Mouse (Mus musculus): ENCODE measurements around the gene Pax5. TPM values are rescaled to one million over a fixed set of nuclear protein-coding genes. Genes with fewer than 3 reads are reported as not detected.

The Pax5 gene
- polyA plus RNA-seq, 1 experiment: not detected

DNA sequence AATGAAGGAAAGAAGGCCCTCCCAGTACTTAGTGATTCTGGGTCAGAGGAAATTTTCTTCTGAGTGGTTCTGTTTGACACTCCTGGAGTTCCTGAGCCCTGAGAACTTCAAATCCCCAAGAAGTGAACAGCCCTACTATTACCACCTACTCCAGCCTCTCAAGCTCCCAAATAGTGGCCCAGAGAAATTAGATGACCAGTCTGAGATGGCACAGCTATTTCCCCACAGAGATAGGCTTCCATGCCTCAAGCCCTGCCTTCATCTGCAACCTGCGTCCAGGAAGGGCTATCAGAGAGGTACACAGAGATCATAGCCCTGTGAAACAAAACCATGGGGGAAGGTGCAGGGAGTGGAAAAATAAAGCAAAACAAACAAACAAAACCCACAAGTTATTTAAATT, 3.4 kb downstream of the Pax5 start:
- no peak for TF ChIP-seq CTCF (IDR thresholded peaks at IDR 0.05; ENCODE audit: low read depth, low read length)
- Histone ChIP-seq H3K4me1 (ENCODE audit: control insufficient read depth, insufficient read depth, low read length) (no peaks in the 10 kb centered on the region), H3K4me3 (ENCODE audit: insufficient read depth, low read length) (no peak overlapping the region), H3K27ac (ENCODE audit: insufficient read depth, low read depth, low read length) (no peak overlapping the region)

DNA sequence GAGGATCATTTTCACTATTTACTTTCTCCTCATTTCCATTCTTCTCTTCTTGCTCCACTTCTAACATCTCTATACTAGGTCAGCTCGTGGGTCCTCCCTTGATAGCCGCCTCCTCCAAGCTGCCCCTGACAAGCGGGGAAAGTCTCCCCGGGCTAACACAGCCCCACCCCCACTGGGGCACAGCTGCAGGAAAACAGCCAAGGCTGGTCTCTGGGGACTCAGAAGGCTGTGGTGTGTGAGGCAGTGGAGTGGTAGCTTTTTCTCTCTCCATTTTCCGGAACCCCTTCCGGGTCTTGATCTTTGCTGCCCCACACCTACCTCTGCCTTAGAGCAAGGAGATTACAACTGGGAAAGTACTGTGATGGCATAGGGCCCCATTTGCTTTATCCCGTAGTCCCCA, 4.3 kb downstream of the Pax5 start:
- TF ChIP-seq POLR2A (IDR thresholded peaks at IDR 0.05; ENCODE audit: borderline replicate concordance, low read depth, low read length): no peak
- TF ChIP-seq CTCF (IDR thresholded peaks at IDR 0.05; ENCODE audit: low read depth, low read length): no peak
- H3K4me1 ChIP-seq (ENCODE audit: control insufficient read depth, insufficient read depth, low read length): no peaks in the 10 kb centered on the region
- H3K27ac ChIP-seq (ENCODE audit: insufficient read depth, low read depth, low read length): no peak overlapping the region
- no peak overlapping the region for H3K4me3 ChIP-seq (ENCODE audit: insufficient read depth, low read length)

DNA sequence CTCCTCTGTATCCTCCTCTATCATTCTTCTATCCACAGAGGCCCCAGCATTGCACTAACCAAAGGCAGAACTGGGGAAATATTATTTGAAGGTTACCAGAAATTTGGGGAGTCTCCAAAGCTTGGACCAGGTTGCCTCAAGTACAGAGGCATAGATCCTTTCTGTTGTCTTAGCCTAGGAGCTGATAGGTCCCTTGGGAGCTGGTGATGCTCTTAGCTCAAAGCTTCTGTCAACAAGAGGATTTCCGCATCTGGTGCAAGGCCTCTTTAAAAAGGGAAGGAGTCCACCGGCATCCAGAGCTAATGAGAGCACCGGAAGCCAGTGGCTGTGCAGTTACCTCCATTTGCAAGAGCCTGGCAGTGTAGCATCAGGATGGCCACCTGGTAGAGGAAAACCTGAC, 5.1 kb downstream of the Pax5 start:
- H3K4me3 ChIP-seq (ENCODE audit: insufficient read depth, low read length): no peak overlapping the region
- TF ChIP-seq CTCF (IDR thresholded peaks at IDR 0.05; ENCODE audit: low read depth, low read length) (no peak), POLR2A (IDR thresholded peaks at IDR 0.05; ENCODE audit: borderline replicate concordance, low read depth, low read length) (no peak)
- no peaks in the 10 kb centered on the region for H3K4me1 ChIP-seq (ENCODE audit: control insufficient read depth, insufficient read depth, low read length)
- H3K27ac ChIP-seq (ENCODE audit: insufficient read depth, low read depth, low read length): no peak overlapping the region

DNA sequence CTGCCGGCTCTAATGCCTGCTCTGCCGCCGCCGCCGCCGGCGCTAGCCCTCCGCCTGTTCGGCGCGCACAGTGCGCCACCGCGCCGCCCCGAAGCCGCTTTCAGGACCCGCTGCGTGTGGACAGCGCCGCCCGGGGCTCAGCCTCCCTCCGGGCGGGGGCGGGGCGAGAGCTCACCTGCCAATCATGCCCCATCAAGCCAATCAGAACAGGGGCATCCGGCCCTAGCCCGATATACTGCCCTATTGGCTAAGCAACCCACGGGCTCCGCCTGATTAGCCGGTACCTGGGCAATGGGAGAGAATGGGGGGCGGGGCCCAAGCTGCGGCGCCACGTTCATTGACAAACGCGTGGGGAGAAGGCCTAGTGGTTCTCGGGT, 5.9 kb downstream of the Pax5 start:
- peak overlapping the region; percentile 16; the same call in 1 of the 2 replicates for H3K4me3 ChIP-seq (ENCODE audit: insufficient read depth, low read length)
- TF ChIP-seq POLR2A (IDR thresholded peaks at IDR 0.05; ENCODE audit: borderline replicate concordance, low read depth, low read length) (no peak), CTCF (IDR thresholded peaks at IDR 0.05; ENCODE audit: low read depth, low read length) (no peak)
- no peaks in the 10 kb centered on the region for H3K4me1 ChIP-seq (ENCODE audit: control insufficient read depth, insufficient read depth, low read length)
- H3K27ac ChIP-seq (ENCODE audit: insufficient read depth, low read depth, low read length): no peak overlapping the region

DNA sequence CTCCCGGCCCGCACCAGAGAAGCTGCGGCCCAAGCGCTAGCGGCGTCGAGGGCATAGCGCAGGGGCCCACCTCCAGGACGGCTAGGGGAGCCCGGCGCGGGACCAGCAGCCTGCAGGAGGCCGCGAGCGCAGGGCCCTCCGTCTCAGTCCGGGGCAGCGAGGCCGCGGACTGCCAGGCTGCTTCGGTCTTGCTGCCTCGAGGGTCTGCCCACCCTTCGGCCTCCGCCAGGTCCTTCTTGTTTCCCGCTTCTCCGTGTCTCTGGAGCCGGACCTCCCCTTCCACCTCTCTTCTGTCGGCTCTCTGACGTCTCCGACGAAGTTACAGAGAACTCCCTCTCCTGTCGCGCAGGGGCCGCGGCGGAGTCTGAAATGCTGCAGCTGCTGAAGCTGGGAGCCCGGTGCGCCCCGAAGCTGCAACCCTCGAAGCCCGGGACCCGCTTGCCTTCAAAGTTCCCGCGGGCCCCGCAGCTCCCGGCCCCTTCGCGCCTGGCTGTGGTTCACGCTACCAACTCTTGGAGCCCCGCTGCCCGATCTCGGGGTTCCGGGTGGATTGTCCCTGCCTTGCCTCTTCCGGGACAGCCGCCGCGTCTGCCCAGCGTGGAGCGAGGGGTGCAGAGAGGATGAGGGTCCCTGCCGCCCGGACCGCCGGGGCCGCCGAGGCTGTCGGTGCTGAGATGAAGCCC, 6.5 kb downstream of the Pax5 start:
- no peaks in the 10 kb centered on the region for H3K4me1 ChIP-seq (ENCODE audit: control insufficient read depth, insufficient read depth, low read length)
- TF ChIP-seq POLR2A (IDR thresholded peaks at IDR 0.05; ENCODE audit: borderline replicate concordance, low read depth, low read length) (no peak), CTCF (IDR thresholded peaks at IDR 0.05; ENCODE audit: low read depth, low read length) (no peak)
- no peak overlapping the region for H3K27ac ChIP-seq (ENCODE audit: insufficient read depth, low read depth, low read length)
- H3K4me3 ChIP-seq (ENCODE audit: insufficient read depth, low read length): peak overlapping the region; percentile 16; the same call in 1 of the 2 replicates

DNA sequence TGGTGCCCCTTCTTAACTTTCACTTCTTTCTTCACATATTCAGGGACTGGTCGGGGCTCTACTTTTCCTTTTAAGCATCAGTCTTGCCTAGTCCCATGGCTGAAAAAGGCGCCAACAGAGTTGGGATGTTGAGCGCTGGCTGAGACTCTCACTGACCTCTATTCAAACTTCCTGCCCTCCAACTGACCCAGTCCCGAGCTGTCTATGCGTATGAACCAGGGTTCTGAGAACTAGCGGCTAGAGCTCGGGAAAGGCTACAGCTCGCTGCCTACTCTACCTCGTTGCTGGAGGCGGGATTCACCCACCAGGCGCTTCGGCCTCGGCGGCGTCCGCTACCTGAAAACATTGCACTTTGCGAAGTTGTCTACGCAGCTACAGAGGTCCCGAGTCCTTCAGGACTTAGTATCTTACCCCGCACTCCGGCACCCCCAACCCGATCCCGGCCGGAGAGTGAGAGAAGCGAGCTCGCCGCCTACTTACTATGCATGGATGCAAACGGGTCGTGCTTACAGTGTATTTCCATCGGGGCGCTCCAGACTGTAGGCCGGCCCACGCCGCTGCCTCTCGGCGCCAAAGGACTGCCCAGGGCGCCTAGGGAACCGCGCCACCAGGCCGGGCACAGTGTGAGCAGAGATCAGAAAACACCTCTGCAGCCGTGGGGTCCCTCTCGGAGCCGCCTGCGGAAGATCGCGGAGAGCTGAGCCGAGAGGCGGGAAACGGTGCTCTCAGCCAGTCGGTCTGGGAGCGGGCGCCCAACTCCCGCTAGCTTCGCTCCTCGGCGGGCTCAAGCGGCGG, 7.2 kb downstream of the Pax5 start:
- TF ChIP-seq CTCF (IDR thresholded peaks at IDR 0.05; ENCODE audit: low read depth, low read length): no peak
- TF ChIP-seq POLR2A (IDR thresholded peaks at IDR 0.05; ENCODE audit: borderline replicate concordance, low read depth, low read length): no peak
- Histone ChIP-seq H3K27ac (ENCODE audit: insufficient read depth, low read depth, low read length) (no peak overlapping the region), H3K4me1 (ENCODE audit: control insufficient read depth, insufficient read depth, low read length) (no peaks in the 10 kb centered on the region), H3K4me3 (ENCODE audit: insufficient read depth, low read length) (no peak overlapping the region)

DNA sequence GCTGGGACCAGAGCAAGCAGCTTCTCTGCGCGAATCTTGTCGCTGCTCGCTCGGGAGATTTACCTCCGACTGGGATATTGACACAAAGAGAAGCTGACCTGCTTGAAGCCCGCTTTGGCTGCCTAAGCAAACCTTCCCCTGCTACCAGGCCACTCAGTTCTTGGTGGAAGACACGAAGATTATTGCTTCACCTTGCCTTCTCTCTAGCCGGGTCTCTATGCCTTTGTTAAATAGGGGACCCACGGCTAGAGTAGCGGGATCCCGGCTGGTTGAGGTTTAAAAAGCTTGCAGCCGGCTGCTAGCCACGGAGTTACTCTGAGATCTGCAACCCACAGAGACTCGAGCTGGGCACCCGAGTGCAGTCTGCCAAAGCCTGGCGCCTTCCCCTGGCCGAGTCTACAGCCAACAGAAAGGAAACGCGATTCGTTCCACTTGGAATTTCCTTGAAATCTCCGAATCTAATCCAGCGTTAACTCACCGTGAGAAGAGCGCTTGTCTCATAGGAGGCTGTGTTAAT, 8.2 kb downstream of the Pax5 start:
- Histone ChIP-seq H3K4me1 (ENCODE audit: control insufficient read depth, insufficient read depth, low read length) (no peaks in the 10 kb centered on the region), H3K4me3 (ENCODE audit: insufficient read depth, low read length) (no peak overlapping the region), H3K27ac (ENCODE audit: insufficient read depth, low read depth, low read length) (no peak overlapping the region)
- TF ChIP-seq POLR2A (IDR thresholded peaks at IDR 0.05; ENCODE audit: borderline replicate concordance, low read depth, low read length): no peak
- TF ChIP-seq CTCF (IDR thresholded peaks at IDR 0.05; ENCODE audit: low read depth, low read length): no peak

DNA sequence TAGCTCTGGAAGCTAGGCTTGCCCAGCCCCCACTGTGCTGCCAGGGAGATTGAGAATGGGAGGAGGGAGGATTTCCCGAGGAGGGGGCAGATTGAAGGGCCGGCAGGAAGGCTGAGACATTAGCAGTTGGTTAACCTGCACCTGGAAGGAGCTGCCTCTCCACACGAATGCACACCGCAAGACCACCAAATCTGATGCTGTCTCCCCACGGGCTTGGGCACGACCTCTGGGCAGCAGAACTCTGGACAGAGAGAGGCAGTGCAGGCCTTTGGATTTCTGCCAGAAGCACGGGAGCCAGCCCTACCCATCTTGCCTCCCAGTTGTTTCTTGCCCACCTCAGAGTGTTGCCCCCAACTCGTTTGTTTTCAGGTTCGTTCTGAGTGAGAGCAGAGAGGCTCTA, 8.8 kb downstream of the Pax5 start:
- Histone ChIP-seq H3K4me3 (ENCODE audit: insufficient read depth, low read length) (no peak overlapping the region), H3K27ac (ENCODE audit: insufficient read depth, low read depth, low read length) (no peak overlapping the region), H3K4me1 (ENCODE audit: control insufficient read depth, insufficient read depth, low read length) (no peaks in the 10 kb centered on the region)
- no peak for TF ChIP-seq POLR2A (IDR thresholded peaks at IDR 0.05; ENCODE audit: borderline replicate concordance, low read depth, low read length)

DNA sequence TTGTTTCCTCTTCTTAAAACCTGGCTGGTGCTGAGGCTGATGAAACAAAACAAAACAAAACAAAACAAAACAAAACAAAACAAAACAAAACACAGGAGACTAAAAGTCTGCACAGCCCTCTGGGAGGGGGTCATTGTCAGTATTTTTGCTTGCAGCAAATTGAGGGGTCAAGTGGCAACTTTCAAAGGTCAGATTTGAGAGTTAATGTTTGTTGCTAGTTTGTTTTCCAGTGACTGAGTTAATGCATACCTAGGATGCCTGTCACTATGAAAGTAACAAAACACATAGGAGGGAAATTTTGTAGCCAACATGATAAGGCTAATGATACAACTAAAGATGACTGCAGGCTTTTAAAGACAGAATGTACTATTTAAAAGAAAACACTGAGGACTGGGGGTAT, 13.6 kb downstream of the Pax5 start:
- no peak overlapping the region for H3K27ac ChIP-seq (ENCODE audit: insufficient read depth, low read depth, low read length)
- H3K4me3 ChIP-seq (ENCODE audit: insufficient read depth, low read length): no peak overlapping the region
- no peaks in the 10 kb centered on the region for H3K4me1 ChIP-seq (ENCODE audit: control insufficient read depth, insufficient read depth, low read length)
- TF ChIP-seq POLR2A (IDR thresholded peaks at IDR 0.05; ENCODE audit: borderline replicate concordance, low read depth, low read length) (no peak), CTCF (IDR thresholded peaks at IDR 0.05; ENCODE audit: low read depth, low read length) (no peak)

DNA sequence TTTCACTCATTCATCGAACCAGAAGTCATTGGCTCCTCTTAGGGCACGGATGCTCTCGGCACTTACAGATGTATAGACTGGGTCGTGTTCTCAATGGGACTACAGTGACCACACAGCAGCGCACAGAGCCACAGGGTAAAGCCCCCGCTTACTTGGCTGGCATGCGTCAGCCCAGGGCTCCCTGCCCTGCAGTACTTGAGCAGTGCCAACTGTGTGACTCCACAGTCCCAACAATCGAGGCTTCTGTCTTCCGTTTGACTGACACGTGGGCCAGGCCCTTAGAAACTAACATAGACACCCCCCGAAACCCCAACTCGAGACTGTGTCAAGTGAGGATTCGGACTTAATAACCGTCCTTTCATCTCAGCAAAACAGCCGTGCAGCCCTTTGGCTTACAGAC, 15.9 kb downstream of the Pax5 start:
- no peak for TF ChIP-seq CTCF (IDR thresholded peaks at IDR 0.05; ENCODE audit: low read depth, low read length)
- TF ChIP-seq POLR2A (IDR thresholded peaks at IDR 0.05; ENCODE audit: borderline replicate concordance, low read depth, low read length): no peak
- H3K4me3 ChIP-seq (ENCODE audit: insufficient read depth, low read length): no peak overlapping the region
- no peaks in the 10 kb centered on the region for H3K4me1 ChIP-seq (ENCODE audit: control insufficient read depth, insufficient read depth, low read length)
- no peak overlapping the region for H3K27ac ChIP-seq (ENCODE audit: insufficient read depth, low read depth, low read length)
